Mouse (Mus musculus) cerebellum, adult 18-20 months (tissue): ENCODE results near the gene Ccdc138.
A peak's percentile ranks its signal among the peaks of the same experiment; 100 is the strongest.

Source experiments
- DNase-seq, 2 experiments: peaks; one replicate each; pipeline ENCODE4 v3.0.0; 2021

Gene Ccdc138

GRCm38 (mm10) chr10:58585427-58586223 lies 87.9 kb downstream of the Ccdc138 start:
- no peak for DNase-seq

- no peak for DNase-seq
Measured at GRCm38 (mm10) chr10:58594486-58594885, 96.7 kb downstream of the Ccdc138 start.

- no peak for DNase-seq
Measured at GRCm38 (mm10) chr10:58595197-58595596, 97.4 kb downstream of the Ccdc138 start.

- no peak for DNase-seq
Measured at GRCm38 (mm10) chr10:58595821-58596220, 98.1 kb downstream of the Ccdc138 start.

GRCm38 (mm10) chr10:58600151-58600550 lies 102.4 kb downstream of the Ccdc138 start:
- DNase-seq = no peak

GRCm38 (mm10) chr10:58600983-58601382 lies 103.2 kb downstream of the Ccdc138 start:
- no peak for DNase-seq

GRCm38 (mm10) chr10:58601431-58601901 lies 103.7 kb downstream of the Ccdc138 start:
- peak; percentile 59 to 64 for DNase-seq

- DNase-seq = no peak
Measured at GRCm38 (mm10) chr10:58601946-58602345, 104.2 kb downstream of the Ccdc138 start.

GRCm38 (mm10) chr10:58604779-58605178 lies 107.0 kb downstream of the Ccdc138 start:
- DNase-seq = peak; percentile 49 to 60

GRCm38 (mm10) chr10:58606356-58606755 lies 108.6 kb downstream of the Ccdc138 start:
- DNase-seq = no peak

GRCm38 (mm10) chr10:58608858-58609257 lies 111.1 kb downstream of the Ccdc138 start:
- DNase-seq = no peak

- no peak for DNase-seq
Measured at GRCm38 (mm10) chr10:58610484-58611261, 112.9 kb downstream of the Ccdc138 start.

GRCm38 (mm10) chr10:58614601-58615000 lies 116.9 kb downstream of the Ccdc138 start:
- DNase-seq = no peak

GRCm38 (mm10) chr10:58616565-58616964 lies 118.8 kb downstream of the Ccdc138 start:
- DNase-seq = no peak

- peak; percentile 80 to 87 for DNase-seq
Measured at GRCm38 (mm10) chr10:58618501-58619216, 120.9 kb downstream of the Ccdc138 start.

- DNase-seq = peak; percentile 13 to 22
Measured at GRCm38 (mm10) chr10:58619266-58619665, 121.5 kb downstream of the Ccdc138 start.

GRCm38 (mm10) chr10:58624848-58625711 lies 127.3 kb downstream of the Ccdc138 start:
- DNase-seq = no peak
